Mouse (Mus musculus): ENCODE measurements around the gene Efnb2. TPM values are rescaled to one million over a fixed set of nuclear protein-coding genes. Genes with fewer than 3 reads are reported as not detected.
A peak's percentile ranks its signal among the peaks of the same experiment; 100 is the strongest.

Gene Efnb2
- polyA plus RNA-seq, 1 experiment from 2014 or later = 8.0 TPM

DNA sequence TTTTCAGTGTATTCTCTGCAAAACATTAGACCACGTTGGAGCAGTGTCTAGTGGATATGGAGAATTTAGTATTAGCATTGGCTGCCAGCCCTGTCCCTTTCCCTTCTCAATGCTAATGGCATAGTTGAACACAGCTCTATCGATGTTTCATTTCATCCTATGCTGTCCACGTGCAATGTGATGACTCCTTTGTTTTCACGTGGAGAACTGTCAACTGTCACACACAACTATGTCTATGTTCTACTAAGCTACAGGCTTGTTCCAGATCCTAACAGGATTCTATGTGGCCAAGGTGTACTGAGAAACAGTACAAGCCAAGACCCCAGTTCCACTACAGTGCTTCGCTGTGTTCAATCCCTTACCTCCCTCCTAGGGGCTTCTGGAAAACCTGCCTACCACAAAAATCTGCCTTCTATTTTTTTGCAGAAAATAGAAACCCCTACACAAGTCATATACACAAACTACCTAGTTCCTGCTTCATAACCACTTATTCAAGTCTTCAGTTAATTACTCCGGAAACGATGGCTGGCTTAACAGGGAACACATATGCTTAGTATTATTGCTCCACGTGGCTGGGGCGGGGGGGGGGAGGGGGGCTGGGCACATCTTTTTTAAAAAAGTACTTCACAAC is 27.9 kb upstream of the Efnb2 start:
- H3K36me3 ChIP-seq (ENCODE audit: control insufficient read depth, insufficient read depth, low read length) = no peaks in the 10 kb centered on the region; the same call in 1 of the 2 replicates
- H3K27ac ChIP-seq (ENCODE audit: low read depth, low read length) = no peak overlapping the region
- 0 out of 2 replicates have a peak, but pooled peaks have one; percentile 2 for ATAC-seq (replicated peaks; ENCODE audit: low FRiP score)
- H3K27me3 ChIP-seq (replicated peaks; ENCODE audit: control insufficient read depth, insufficient read depth, low read length) = no peaks in the 10 kb centered on the region
- no peak for DNase-seq (ENCODE audit: low spot score)
- H3K4me1 ChIP-seq (replicated peaks; ENCODE audit: control insufficient read depth, insufficient read depth, low read length) = peaks cover 31% of the 10 kb centered on the region
- 11% methylated on average over 9 of the region's 9 CpGs for WGBS
- peak overlapping the region; percentile 99 for H3K9ac ChIP-seq (ENCODE audit: low read depth, low read length)
- peak overlapping the region; percentile 89 for H3K4me2 ChIP-seq
- H3K9me3 ChIP-seq (ENCODE audit: control insufficient read depth, low read length) = no peaks in the 10 kb centered on the region
- peak overlapping the region; percentile 94 for H3K4me3 ChIP-seq (ENCODE audit: low read depth, low read length)

DNA sequence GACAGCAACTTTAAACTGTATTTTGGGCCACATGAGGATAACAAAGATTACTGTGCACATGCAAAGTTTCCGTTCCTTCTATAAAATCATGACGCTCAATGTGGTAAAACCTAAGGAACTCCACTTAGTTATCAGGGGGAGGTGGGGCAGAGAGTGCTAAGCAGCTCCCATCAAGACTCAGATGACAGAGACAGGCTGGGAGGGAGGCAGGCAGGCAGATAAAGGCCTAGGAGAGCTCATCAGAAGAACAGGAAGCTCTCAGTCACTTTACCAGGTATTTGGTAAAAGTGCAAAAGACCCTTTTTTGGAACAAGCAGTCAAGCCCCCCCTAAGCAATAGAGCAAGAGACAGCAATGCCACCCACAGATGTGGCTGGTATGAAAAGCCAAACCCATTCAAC is 24.5 kb upstream of the Efnb2 start:
- ATAC-seq (replicated peaks; ENCODE audit: low FRiP score) (no peak), DNase-seq (ENCODE audit: low spot score) (no peak)
- no peaks in the 10 kb centered on the region for H3K27me3 ChIP-seq (replicated peaks; ENCODE audit: control insufficient read depth, insufficient read depth, low read length)
- H3K4me3 ChIP-seq (ENCODE audit: low read depth, low read length) = no peak overlapping the region
- peaks cover 31% of the 10 kb centered on the region for H3K4me1 ChIP-seq (replicated peaks; ENCODE audit: control insufficient read depth, insufficient read depth, low read length)
- no peak overlapping the region for H3K27ac ChIP-seq (ENCODE audit: low read depth, low read length)
- peaks cover 12% of the 10 kb centered on the region for H3K36me3 ChIP-seq (ENCODE audit: control insufficient read depth, insufficient read depth, low read length)
- H3K9me3 ChIP-seq (ENCODE audit: control insufficient read depth, low read length) = no peaks in the 10 kb centered on the region
- no peak overlapping the region for H3K9ac ChIP-seq (ENCODE audit: low read depth, low read length)
- H3K4me2 ChIP-seq = no peak overlapping the region
- WGBS = 56% methylated on average over 2 of the region's 2 CpGs

DNA sequence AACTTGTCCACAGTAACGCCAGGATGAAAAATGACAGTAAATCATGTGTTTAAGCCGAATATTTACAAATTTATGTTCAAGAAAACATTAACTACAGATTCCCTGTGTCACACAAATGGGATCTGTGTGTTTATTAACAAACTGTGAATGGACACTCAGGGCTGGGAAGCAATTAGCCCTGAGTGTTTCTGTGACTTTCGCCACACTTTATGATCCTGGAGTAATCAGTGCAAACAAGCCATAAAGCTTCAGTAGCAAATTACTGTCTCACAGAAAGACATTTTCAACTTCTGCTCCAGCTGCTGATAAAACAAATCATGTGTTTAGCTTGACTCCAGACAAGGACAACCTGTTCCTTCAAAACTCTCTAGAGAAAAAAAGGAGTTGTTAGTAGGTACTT is 21.7 kb upstream of the Efnb2 start:
- ATAC-seq (replicated peaks; ENCODE audit: low FRiP score) (no peak), DNase-seq (ENCODE audit: low spot score) (no peak)
- H3K4me2 ChIP-seq = no peak overlapping the region
- H3K36me3 ChIP-seq (ENCODE audit: control insufficient read depth, insufficient read depth, low read length) = peaks cover 27% of the 10 kb centered on the region
- no peak overlapping the region for H3K4me3 ChIP-seq (ENCODE audit: low read depth, low read length)
- no peak overlapping the region for H3K27ac ChIP-seq (ENCODE audit: low read depth, low read length)
- H3K4me1 ChIP-seq (replicated peaks; ENCODE audit: control insufficient read depth, insufficient read depth, low read length) = peaks cover 19% of the 10 kb centered on the region
- WGBS = 89% methylated on average over 3 of the region's 3 CpGs
- no peaks in the 10 kb centered on the region for H3K27me3 ChIP-seq (replicated peaks; ENCODE audit: control insufficient read depth, insufficient read depth, low read length)
- no peaks in the 10 kb centered on the region for H3K9me3 ChIP-seq (ENCODE audit: control insufficient read depth, low read length)
- H3K9ac ChIP-seq (ENCODE audit: low read depth, low read length) = no peak overlapping the region

- Histone ChIP-seq H3K4me1 (replicated peaks; ENCODE audit: control insufficient read depth, insufficient read depth, low read length) (no peaks in the 10 kb centered on the region), H3K4me2 (no peak overlapping the region), H3K9me3 (ENCODE audit: control insufficient read depth, low read length) (no peaks in the 10 kb centered on the region), H3K9ac (ENCODE audit: low read depth, low read length) (no peak overlapping the region), H3K4me3 (ENCODE audit: low read depth, low read length) (no peak overlapping the region), H3K27me3 (replicated peaks; ENCODE audit: control insufficient read depth, insufficient read depth, low read length) (no peaks in the 10 kb centered on the region), H3K36me3 (ENCODE audit: control insufficient read depth, insufficient read depth, low read length) (peaks cover 40% of the 10 kb centered on the region), H3K27ac (ENCODE audit: low read depth, low read length) (no peak overlapping the region)
- WGBS = 91% methylated on average over 3 of the region's 3 CpGs
- DNase-seq (ENCODE audit: low spot score) (peak; percentile 22), ATAC-seq (replicated peaks; ENCODE audit: low FRiP score) (no peak)
Observed at GRCm38 (mm10) chr8:8678236-8678635, 17.2 kb upstream of the Efnb2 start.

GRCm38 (mm10) chr8:8674864-8675263 is 13.8 kb upstream of the Efnb2 start:
- ATAC-seq (replicated peaks; ENCODE audit: low FRiP score) = no peak
- Histone ChIP-seq H3K9me3 (ENCODE audit: control insufficient read depth, low read length) (no peaks in the 10 kb centered on the region), H3K4me1 (replicated peaks; ENCODE audit: control insufficient read depth, insufficient read depth, low read length) (no peaks in the 10 kb centered on the region), H3K27me3 (replicated peaks; ENCODE audit: control insufficient read depth, insufficient read depth, low read length) (no peaks in the 10 kb centered on the region), H3K9ac (ENCODE audit: low read depth, low read length) (no peak overlapping the region), H3K27ac (ENCODE audit: low read depth, low read length) (no peak overlapping the region), H3K4me3 (ENCODE audit: low read depth, low read length) (no peak overlapping the region), H3K4me2 (no peak overlapping the region), H3K36me3 (ENCODE audit: control insufficient read depth, insufficient read depth, low read length) (peaks cover 24% of the 10 kb centered on the region)
- WGBS = 82% methylated on average over 5 of the region's 5 CpGs
- no peak for DNase-seq (ENCODE audit: low spot score)

- no peaks in the 10 kb centered on the region for H3K9me3 ChIP-seq (ENCODE audit: control insufficient read depth, low read length)
- peak overlapping the region; percentile 59 for H3K4me3 ChIP-seq (ENCODE audit: low read depth, low read length)
- H3K4me2 ChIP-seq = peak overlapping the region; percentile 91
- peak overlapping the region; percentile 62 for H3K9ac ChIP-seq (ENCODE audit: low read depth, low read length)
- H3K4me1 ChIP-seq (replicated peaks; ENCODE audit: control insufficient read depth, insufficient read depth, low read length) = peaks cover 4% of the 10 kb centered on the region; the same call in 1 of the 2 replicates
- peaks cover 25% of the 10 kb centered on the region for H3K27me3 ChIP-seq (replicated peaks; ENCODE audit: control insufficient read depth, insufficient read depth, low read length)
- peak; percentile 42 for ATAC-seq (replicated peaks; ENCODE audit: low FRiP score)
- 0 out of 2 replicates have a peak, but pooled peaks cover 5% of the 10 kb centered on the region for H3K36me3 ChIP-seq (ENCODE audit: control insufficient read depth, insufficient read depth, low read length)
- peak overlapping the region; percentile 21 for H3K27ac ChIP-seq (ENCODE audit: low read depth, low read length)
- under 1% methylated on average over 23 of the region's 23 CpGs for WGBS
- DNase-seq (ENCODE audit: low spot score) = peak; percentile 84
Observed at GRCm38 (mm10) chr8:8661759-8662138, 707 bp upstream of the Efnb2 start.

DNA sequence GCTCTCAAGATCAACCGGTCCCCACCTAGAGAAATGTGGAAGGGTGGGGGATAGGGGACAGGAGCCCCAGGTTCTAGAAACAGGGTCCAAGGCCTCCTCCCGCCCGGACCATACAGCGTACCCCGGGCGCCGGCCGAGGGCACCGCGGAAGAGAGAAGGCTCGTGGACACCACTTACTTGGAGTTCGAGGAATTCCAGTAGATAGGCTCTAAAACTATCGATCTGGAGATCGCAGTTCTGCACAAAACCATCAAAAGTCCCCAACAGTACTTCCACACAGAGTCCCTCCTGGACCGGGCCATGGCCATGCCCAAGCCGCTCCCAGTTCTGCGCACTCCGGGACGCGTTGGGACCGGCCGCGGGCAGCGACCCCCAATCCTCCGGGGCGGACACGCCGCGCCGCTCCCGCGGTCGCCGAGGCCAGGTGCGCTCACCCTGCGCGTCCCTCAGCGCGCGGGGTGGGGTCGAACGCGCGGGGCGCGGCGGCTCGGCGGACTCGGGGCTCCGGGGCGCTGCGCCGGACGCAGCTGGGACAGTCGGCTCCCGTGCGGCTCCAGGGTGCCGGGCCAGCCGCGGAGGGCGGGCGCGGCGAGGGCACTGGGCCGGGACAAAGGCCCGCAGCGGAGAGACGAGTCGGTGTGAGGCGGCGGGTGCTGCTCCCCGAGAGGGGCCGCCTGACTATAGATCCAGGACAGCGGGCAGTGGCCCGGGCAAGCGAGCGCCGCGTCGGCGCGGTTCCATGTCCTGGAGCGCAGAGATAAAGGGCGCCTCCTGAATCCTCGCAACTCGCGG is 539 bp downstream of the Efnb2 start:
- 0 out of 2 replicates have a peak overlapping the region, but pooled peaks have one; percentile 2 for H3K27ac ChIP-seq (ENCODE audit: low read depth, low read length)
- H3K36me3 ChIP-seq (ENCODE audit: control insufficient read depth, insufficient read depth, low read length) = no peaks in the 10 kb centered on the region
- ATAC-seq (replicated peaks; ENCODE audit: low FRiP score) (no peak; the same call in none of the 2 replicates), DNase-seq (ENCODE audit: low spot score) (no peak)
- peak overlapping the region; percentile 59 for H3K4me3 ChIP-seq (ENCODE audit: low read depth, low read length)
- H3K4me1 ChIP-seq (replicated peaks; ENCODE audit: control insufficient read depth, insufficient read depth, low read length) = peaks cover 4% of the 10 kb centered on the region; the same call in 1 of the 2 replicates
- H3K9ac ChIP-seq (ENCODE audit: low read depth, low read length) = peak overlapping the region; percentile 63
- 1% methylated on average over 73 of the region's 88 CpGs for WGBS
- peaks cover 25% of the 10 kb centered on the region for H3K27me3 ChIP-seq (replicated peaks; ENCODE audit: control insufficient read depth, insufficient read depth, low read length)
- peak overlapping the region; percentile 91 for H3K4me2 ChIP-seq
- H3K9me3 ChIP-seq (ENCODE audit: control insufficient read depth, low read length) = no peaks in the 10 kb centered on the region

DNA sequence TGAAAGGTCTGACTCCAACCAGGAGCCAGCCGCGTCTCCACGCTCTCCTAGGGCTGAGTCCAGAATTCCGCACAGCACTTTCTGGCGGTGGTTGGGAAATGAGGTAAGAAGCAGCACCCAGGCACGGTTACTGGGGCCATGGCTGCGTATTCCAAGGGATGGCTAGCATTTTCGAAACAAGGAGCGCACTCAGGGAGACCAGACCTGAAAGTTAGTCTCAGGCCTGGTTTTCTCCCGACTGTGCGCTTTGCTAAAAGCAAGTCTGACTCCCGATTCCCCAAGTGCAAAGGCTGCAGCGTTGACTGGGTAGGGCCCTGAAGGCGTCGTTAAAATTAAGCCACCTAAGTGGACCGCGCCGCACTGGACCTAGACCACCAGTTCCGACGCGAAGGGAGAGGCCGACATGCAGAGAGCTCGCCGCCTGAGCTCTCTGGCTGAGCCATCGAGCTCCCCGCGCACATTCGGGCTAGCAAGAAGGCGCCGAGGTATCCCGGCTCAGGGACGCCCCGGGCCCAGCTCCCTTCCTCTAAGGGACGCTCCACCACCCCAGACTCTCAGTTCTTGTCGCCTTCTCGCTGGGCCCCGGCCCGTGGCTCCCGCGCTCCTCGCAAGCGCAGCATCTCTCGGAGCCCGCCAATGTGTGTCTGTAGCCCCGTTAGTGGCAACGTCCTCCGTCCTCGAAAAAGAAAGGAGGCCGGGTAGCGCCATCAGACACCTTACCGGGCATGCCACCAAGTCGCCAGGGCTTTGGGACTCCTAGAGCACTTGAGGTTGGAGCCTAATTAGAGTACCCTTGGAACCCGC is 1.3 kb downstream of the Efnb2 start:
- Histone ChIP-seq H3K9ac (ENCODE audit: low read depth, low read length) (peak overlapping the region; percentile 63), H3K4me3 (ENCODE audit: low read depth, low read length) (peak overlapping the region; percentile 59), H3K36me3 (ENCODE audit: control insufficient read depth, insufficient read depth, low read length) (no peaks in the 10 kb centered on the region), H3K27ac (ENCODE audit: low read depth, low read length) (peak overlapping the region; percentile 29; the same call in 1 of the 2 replicates), H3K4me1 (replicated peaks; ENCODE audit: control insufficient read depth, insufficient read depth, low read length) (peaks cover 4% of the 10 kb centered on the region; the same call in 1 of the 2 replicates), H3K27me3 (replicated peaks; ENCODE audit: control insufficient read depth, insufficient read depth, low read length) (peaks cover 25% of the 10 kb centered on the region), H3K9me3 (ENCODE audit: control insufficient read depth, low read length) (no peaks in the 10 kb centered on the region), H3K4me2 (peak overlapping the region; percentile 91)
- ATAC-seq (replicated peaks; ENCODE audit: low FRiP score) (no peak), DNase-seq (ENCODE audit: low spot score) (peak; percentile 57)
- under 1% methylated on average over 53 of the region's 53 CpGs for WGBS
